Mouse (Mus musculus): ENCODE data around the gene Sipa1l1.

DNA sequence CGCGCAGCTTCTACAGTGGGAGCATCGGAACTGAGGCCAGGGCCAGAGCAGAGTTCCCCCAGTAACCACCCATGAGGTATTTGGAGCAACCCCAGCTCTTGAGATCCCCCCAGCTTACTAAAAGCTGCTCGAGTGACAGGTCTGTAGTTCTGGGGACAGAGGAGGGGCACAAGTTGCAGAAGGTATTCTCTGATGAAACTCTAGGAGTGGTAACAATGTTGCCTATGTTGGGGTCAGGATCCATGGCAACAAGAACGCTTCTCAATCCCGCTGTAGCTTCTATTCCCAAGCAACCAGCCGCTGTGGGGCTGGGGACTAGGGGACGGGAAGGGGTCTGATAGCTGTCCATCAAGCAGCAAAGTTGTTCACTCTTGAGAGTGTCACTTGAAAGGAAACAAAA, 309.1 kb downstream of the Sipa1l1 start:
- TF ChIP-seq CTCF (IDR thresholded peaks at IDR 0.05; ENCODE audit: low read depth) (no peak), EP300 (IDR thresholded peaks at IDR 0.05; ENCODE audit: low read depth) (no peak)
